Mouse (Mus musculus) left cerebral cortex, adult 6 months (tissue): Measurements from ENCODE around the gene Cers2. TPM values are rescaled to one million over a fixed set of nuclear protein-coding genes. Genes with fewer than 3 reads are reported as not detected.

ENCODE experiments used
- long read RNA-seq, 2 experiments: library from polyadenylated mRNA; unstranded; transcript quantifications; one replicate each; pipeline ENCODE4 v2.0.0; 2019 to 2020
- polyA plus RNA-seq: library from polyadenylated mRNA; unstranded; fragments of <200 nt; fragmentation: Nextera tagmentation; gene quantifications from 2 replicates; pipeline ENCODE4 v1.2.3, GENCODE M21; 2021

The Cers2 gene
- polyA plus RNA-seq: 37.2 and 43.9 TPM in 2 replicates
- long read RNA-seq, experiment 1, transcript Cers2-201 (11 exons, 2,216 nt): major isoform, 134 of 268 reads
- long read RNA-seq, experiment 1, partial matches to known transcripts: 53 of 268 reads
- long read RNA-seq, experiment 1, other reads (novel, unspliced or antisense): 81 of 268 reads
- long read RNA-seq, experiment 2, transcript Cers2-201 (11 exons, 2,216 nt): major isoform, 23 of 52 reads
- long read RNA-seq, experiment 2, partial matches to known transcripts: 10 of 52 reads
- long read RNA-seq, experiment 2, other reads (novel, unspliced or antisense): 19 of 52 reads

GRCm38 (mm10) chr3:95314486-95315093 lies at the start of gene Cers2:
Gene Cers2, plus strand, starts transcription at chr3:95314791.

DNA sequence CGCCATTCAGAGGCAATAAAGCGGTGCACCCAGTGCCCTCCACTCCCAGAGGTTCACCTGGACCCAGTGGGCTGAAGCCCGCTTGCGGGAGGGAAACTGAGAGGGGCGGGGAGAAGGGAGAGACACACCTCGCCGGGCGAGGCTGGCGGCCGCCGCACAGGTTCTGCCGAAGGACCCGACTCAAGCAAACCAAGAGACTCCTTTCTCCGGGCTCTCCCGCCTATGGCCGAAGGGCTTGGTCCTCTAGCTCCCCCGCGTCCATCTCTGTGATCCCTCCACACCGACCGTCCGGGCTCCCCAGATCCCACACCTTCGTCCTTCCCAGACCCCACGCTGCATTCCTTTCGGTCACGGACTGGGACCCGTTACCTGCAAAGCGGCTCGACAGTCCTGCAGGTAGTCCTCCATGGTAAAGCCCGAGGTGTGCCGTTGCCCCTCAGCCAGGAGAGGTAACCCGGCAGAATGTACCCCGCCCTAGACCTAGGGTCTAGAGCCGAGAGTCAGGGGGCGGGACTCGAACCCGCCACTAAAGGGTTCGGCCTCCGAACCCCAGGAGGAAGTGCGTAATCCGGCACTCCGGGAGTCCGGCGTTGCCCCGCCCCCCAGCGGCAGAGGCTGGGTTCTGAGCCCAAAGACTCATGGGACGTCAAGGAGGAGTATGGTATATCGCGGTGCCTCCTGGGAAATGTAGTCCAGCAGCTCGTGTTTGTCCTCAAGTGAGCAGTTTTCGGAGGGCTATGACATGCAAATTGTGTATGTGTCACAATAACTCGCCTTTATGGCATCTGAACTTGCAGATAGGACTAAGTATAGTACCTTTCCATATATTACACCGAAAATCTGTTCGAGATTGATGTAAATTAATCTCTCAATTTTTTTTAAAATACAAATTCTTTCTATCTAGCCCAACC lies 33.1 kb upstream of the Cers2 start, which contains the start of the genes Mindy1 and Prune1:
Gene Mindy1, plus strand, starts transcription at position 130 of the 911 bp plus-strand sequence.
Gene Prune1, minus strand, starts transcription at position 861 of the 911 bp plus-strand sequence.

GRCm38 (mm10) chr3:95307100-95307499 lies 7.5 kb upstream of the Cers2 start, which contains the start of gene Anxa9:
Gene Anxa9, minus strand, starts transcription at chr3:95307176.

DNA sequence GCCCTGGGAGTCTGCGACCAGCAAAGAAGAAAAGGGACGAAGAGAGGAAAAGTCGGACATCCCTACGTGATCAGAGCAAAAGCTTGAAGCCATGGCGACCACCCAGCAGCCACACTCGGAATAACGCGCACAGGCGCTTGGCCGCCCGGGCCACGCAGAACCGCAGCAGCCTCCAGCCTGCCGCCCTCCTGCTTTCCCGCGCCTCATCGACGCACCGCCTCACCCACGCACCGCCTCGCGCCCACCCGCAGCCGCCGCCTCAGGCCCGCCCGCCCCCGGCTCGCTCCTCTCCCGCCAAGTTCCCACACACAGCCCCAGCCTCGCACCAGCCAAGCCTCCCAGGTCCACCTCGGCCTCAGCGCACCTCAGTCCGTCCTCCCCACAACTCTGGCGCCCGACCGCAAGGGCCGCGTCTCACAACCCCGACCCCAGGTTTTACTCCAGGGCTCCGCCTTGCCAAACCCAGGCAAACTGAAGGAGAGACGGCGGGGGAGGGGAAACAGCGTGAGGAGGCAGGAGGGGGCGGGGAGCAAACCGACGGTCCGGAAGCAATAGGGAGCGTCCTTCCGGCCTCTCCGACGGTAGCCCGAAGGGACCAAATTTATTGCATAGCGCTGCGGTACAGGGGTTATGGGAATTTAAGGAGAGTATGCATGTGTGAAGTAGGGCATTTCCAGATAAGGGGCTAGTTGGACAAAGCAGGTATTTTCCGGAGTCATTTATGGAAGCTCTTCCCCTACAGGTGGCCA lies 42.3 kb downstream of the Cers2 start, which contains the start of gene Setdb1:
Gene Setdb1, minus strand, starts transcription at position 502 of the 749 bp plus-strand sequence.

Other genes starting within 250 kb of the Cers2 start
- 7.9 and 12.4 TPM in 2 replicates for gene Pip5k1a, start 207.9 kb upstream of the Cers2 start, polyA plus RNA-seq
- 42.8 and 51.5 TPM in 2 replicates for gene Vps72, start 203.8 kb upstream of the Cers2 start, polyA plus RNA-seq
- 0.14 and 0.18 TPM in 2 replicates for gene Tmod4, start 190.3 kb upstream of the Cers2 start, polyA plus RNA-seq
- gene Scnm1, start 180.8 kb upstream of the Cers2 start, polyA plus RNA-seq: 63.0 and 67.8 TPM in 2 replicates
- gene Lysmd1, start 180.7 kb upstream of the Cers2 start, polyA plus RNA-seq: 11.0 and 11.8 TPM in 2 replicates
- 2.5 and 3.2 TPM in 2 replicates for gene Tnfaip8l2, start 172.4 kb upstream of the Cers2 start, polyA plus RNA-seq
- 1.2 and 5.5 TPM in 2 replicates for gene Sema6c, start 154.3 kb upstream of the Cers2 start, polyA plus RNA-seq
- 0.60 TPM in 2 replicates for gene Gabpb2, start 96.9 kb upstream of the Cers2 start, polyA plus RNA-seq
- gene Cdc42se1, start 86.1 kb upstream of the Cers2 start, polyA plus RNA-seq: 58.2 and 71.3 TPM in 2 replicates
- 282 and 287 TPM in 2 replicates for gene Mllt11, start 82.6 kb upstream of the Cers2 start, polyA plus RNA-seq
- gene Gm128, start 73.2 kb upstream of the Cers2 start, polyA plus RNA-seq: 0.13 and 0.21 TPM in 2 replicates
- gene Bnipl, start 63.6 kb upstream of the Cers2 start, polyA plus RNA-seq: not detected in 2 replicates
- 16.3 and 19.4 TPM in 2 replicates for gene Mindy1, start 33.4 kb upstream of the Cers2 start, polyA plus RNA-seq
- gene Prune1, start 32.7 kb upstream of the Cers2 start, polyA plus RNA-seq: 13.7 and 17.6 TPM in 2 replicates
- 0.15 and 0.21 TPM in 2 replicates for gene Anxa9, start 7.6 kb upstream of the Cers2 start, polyA plus RNA-seq
- gene Setdb1, start 42.4 kb downstream of the Cers2 start, polyA plus RNA-seq: 7.5 and 9.8 TPM in 2 replicates
- gene 4930558C23Rik, start 88.0 kb downstream of the Cers2 start, polyA plus RNA-seq: not detected in 2 replicates
- gene Arnt, start 119.6 kb downstream of the Cers2 start, polyA plus RNA-seq: 3.6 and 3.9 TPM in 2 replicates
- gene Ctsk, start 184.5 kb downstream of the Cers2 start, polyA plus RNA-seq: 3.8 and 4.4 TPM in 2 replicates
- 134 and 150 TPM in 2 replicates for gene Ctss, start 212.0 kb downstream of the Cers2 start, polyA plus RNA-seq
- not detected in 2 replicates for gene Hormad1, start 244.9 kb downstream of the Cers2 start, polyA plus RNA-seq